Mouse (Mus musculus): ENCODE measurements at regions not wholly inside any gene's neighbourhood (a gene's known extent, or its start where the extent isn't known, plus 50 kb on each side); places are given as distances from the start of the nearest gene placed in this dataset.
"Not testable (repeated sequence)": the region's sequence is repeated elsewhere in the genome, so short reads cannot be mapped to it uniquely, and the experiment has no call there.

DNA sequence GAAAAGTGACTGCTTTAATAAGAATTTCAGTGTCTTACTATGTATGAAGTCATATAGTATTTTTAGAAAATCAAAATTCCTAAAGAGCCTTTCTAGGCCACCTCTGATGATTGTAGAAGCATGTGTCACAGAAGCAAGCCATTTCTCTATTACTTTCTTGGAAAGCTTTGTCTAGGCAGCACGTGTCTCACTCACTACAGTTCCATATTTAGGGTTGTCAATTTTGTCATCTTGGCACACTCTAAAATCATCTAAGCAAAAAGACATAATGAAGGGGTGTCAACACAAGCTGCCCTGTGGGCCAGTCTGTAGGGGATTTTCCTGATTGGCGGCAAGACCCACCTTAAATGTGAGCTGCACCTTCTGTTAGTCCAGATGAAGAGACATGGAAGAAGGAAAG, 723.1 kb upstream of the Brinp1 start:
- no peak for DNase-seq

DNA sequence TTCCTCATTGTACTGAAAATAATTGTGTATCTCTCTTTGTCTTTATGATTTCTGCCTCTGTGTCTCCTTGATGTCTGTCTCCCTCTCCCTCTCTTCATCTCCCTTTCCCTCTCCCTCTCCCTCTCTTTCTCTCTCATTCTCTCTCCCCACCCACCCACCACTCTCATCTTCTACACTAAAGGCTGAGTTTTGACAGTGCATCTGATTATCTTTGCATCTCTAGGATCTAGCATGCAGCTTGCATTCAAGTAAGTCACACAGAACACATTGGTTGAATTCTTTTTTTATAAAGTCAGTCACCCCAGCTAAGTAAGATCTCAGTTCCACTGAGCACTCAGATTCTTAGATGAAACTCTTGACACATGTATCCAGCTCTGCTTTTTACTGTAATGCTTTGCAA, 719.3 kb upstream of the Brinp1 start:
- DNase-seq: no peak

DNA sequence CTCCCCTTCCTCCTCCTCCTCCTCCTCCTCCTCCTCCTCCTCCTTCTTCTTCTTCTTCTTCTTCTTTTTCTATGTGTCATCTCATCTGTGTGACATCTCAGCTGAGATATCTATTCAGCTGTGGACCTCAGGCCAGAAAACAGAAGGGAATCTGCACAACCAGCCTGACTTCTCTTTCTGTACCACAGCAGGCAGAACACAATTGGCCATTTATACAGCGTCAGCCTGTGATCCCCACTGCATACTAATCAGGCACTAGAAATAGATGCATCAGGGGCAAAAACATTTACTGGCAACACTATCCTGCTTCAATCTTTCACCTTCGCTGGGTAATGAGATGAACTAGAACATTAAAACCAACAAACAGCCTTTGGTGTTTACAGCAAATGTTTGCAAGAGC, 674.7 kb upstream of the Brinp1 start:
- peak; percentile 35 for DNase-seq

DNA sequence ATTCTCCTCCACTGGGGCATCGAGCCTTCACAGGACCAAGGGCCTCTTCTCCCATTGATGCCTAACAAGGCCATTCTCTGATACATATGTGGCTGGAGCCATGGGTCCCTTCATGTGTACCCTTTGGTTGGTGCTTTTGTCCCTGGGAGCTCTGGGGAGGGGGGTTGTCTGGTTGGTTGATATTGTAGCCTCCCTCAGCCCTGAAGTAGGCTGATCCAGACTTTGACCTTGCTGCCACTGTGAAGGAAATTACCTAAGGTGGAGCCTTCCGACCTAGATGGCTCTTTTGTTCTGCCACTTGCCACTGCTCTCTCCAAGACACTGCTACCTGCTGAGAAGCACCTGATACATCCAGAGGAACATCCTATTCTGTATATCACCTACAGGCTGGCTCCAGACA, 672.2 kb upstream of the Brinp1 start:
- DNase-seq: not testable (repeated sequence)

DNA sequence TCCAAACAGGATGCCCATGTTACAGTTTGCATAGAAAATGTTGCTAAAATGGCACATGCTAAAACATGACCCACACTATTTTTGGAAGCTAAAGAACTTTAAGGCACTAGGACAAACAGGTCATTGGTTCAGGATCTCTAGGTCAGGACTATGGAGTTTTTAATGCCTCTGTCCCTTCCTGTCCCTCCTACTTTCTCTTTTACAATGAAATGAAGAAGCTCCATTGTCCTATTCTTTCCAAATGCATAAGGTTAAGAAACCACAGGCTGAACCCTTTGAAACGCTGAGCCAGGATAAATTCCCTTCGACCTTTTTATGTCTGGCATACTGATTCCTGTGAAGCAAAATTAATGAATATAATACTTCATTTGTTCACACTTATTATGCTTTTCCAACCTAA, 671.6 kb upstream of the Brinp1 start:
- DNase-seq: no peak

DNA sequence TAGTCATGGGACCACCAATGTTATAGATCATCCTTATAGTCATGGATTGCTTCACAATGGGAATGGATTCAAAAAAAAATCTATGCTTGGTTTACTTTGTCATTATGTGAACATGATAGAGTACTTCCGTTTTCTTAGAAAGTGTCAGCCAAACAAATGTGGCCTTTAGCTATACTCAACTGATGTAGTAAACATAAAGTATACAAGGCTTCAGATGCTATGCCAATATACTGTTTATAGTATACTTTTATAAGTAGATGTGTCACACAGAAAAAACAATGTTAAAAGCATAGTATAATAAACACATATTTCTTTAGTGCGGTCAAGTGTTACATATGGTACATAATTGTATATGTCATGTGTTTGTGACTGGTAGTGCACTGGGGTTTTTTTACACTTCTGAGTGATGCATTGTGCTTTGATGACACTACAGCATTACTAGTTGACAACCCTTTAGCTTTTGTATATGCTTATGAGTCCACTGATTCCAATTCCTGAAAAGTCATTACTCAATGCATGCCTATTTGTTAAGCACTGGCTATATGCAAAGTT, 666.9 kb upstream of the Brinp1 start:
- DNase-seq: no peak

DNA sequence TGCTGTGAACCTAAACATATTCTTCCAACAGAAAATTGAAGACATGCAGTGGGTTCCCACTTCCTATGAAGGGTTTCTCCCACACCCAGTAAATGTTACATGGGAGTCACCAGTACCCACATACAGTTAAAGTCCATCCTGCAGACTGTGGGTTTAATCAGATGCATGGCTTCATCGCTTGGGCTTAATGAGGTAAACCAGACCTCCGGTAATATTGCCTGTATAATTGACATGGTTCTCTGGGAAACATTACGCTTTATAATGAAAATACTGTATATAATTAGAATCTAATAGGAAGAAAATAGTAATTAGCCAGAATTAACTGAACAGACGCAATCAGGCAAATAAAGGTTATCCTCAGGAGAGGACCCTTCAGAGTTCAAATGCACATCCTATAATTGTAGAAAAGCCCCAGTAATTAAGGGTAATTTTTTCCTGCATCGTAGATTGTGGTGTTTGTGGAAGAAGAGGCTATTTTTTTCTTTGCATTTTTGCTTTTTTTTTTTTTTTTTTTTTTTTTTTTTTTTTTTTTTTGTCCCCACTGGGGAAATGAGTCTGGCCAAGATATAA, 664.0 kb upstream of the Brinp1 start:
- no peak for DNase-seq

DNA sequence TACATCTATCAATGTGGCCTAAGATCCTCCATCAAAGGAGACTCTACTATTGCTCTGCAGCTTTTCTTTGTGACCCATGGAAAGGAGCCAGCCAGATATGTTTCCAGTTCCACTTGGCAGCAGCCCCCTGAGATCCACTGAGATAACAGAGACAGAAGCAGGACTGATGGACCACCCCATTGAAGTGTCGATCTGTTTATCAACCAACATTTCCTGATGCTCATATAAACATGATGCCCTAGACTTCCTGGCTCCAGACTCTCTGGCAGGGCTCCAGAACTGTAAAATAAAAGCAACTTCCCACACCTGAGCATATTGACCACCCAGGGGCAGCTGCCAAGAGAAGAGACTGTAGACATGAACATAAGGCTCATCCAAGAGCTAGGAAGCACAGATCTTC, 660.7 kb upstream of the Brinp1 start:
- no peak for DNase-seq

DNA sequence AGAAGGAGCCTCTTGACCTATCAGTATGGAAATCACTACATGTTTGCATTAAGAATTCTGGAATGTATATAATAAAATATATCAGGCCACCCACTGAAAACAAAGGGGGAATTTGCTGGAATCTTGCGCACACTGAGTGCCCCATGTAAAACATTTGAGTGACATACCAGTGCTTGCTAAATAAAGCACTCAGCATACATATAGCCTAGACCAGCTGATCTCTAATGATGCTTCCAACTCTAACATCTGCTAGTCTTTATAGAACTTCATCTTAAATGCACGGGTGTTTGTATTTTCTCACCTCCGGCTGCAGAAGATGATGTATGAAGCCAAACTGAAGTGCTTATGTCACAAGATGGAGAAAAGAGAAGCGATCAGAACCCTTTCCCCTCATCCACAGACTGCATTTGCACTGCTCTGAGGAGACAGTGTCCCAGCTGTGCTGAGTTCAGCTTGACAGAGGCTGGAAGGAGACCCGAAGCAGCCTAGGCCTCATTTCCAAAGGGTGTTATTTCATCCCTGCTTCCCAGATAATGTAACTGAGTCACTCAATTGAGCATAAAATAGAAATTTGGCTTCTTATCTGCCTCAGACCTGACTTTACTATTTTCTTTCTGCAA, 657.6 kb upstream of the Brinp1 start:
- DNase-seq: no peak

DNA sequence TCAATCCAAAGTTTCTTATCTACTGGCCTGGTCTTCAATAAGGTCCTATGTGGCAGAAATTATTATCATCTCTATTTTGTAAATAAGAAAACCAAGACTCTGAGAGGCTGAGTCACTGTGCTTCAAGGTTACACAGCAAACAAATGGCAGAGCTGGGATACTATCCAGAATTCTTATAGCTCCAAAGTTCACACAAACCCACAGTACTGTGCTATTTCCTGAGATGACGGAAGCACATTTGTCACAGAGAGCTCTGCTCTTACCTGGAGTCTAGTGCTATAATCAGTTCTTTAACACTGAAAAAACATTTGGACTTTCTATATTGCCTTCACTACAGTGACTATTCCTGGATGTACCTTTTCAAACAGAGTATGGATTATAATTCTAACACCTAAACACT, 654.7 kb upstream of the Brinp1 start:
- peak; percentile 23 for DNase-seq

DNA sequence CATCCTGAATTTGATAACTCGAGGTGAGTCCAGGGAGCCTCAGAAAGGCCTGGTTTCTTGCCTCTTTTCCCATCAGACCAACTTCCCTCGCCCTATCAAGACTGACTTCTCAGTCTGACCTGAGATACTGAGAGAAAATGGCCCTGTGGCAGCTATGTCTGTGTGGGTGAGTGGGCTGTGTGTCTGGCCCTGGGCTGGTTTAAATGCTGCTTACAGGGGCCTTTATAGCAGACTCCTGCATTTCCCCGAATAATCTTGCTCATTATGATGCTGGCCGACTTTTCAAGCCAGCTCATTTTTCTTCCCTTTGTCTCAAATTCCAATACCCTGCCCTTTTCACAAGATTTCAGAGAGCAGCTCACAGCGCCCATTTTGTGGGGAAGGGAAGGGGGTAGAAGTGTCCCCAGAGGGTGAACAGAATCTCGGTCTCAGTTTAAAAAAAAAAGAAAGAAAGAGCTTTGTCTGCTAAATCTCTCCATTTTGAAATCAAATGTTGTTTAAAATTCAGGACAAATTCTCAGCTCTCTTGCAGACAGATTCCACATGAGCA, 642.9 kb upstream of the Brinp1 start:
- no peak for DNase-seq

DNA sequence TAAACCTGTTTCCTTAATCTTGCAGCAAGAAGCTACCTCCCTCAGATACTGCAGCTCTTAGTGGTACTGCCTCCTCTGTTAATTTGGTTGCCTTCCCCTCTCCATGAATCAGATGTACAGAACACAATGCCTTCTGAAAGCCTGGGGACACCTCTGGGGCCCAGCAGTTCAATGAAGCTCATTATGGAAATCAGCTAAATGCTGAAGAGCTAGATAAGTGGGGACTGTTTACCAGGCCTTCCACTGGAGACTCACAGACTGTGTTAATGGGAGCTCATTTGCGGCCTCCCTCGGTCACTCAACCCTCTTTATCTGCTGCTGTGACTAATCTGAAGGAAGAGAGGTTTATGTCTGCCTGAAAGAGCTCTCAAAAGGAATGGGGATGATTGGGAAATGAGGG, 639.8 kb upstream of the Brinp1 start:
- DNase-seq: no peak

DNA sequence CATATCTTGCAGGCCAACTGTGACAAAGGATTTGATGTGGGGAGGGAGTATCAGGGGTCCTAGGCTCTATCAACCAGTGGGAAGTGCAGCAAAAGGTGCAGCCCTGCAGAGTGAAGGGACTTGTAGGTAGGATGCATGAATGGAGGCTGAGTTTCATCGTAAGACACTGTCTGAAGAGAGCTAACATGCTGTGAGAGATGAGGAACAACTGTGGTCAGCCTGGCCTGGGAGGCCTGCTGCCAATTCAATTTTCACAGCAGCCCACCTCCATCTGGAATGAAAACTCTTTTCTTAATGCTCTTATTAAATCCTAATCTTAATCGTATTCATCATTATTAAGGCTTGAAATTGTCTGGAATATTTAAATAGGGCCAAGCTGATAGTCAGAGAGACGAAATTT, 622.1 kb upstream of the Brinp1 start:
- no peak for DNase-seq

DNA sequence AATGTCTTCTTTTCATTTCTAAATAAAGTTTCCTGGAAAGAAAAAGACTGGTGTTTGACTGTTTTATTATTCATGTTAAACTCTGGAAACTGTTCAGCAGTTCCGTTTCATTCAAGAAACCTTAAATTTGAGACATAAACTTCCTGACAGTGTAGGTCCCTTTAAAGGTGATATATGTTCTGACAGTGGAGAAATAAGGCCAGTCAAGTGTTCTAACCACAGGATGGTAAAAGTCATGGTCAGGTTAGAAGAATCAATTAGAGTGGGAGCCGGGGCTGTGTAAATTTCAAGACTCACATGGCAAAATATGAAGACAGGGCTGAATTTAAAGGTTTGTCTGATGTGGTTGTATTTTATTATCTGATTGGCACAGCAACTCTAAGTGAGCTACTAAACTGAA, 593.9 kb upstream of the Brinp1 start:
- DNase-seq: no peak

DNA sequence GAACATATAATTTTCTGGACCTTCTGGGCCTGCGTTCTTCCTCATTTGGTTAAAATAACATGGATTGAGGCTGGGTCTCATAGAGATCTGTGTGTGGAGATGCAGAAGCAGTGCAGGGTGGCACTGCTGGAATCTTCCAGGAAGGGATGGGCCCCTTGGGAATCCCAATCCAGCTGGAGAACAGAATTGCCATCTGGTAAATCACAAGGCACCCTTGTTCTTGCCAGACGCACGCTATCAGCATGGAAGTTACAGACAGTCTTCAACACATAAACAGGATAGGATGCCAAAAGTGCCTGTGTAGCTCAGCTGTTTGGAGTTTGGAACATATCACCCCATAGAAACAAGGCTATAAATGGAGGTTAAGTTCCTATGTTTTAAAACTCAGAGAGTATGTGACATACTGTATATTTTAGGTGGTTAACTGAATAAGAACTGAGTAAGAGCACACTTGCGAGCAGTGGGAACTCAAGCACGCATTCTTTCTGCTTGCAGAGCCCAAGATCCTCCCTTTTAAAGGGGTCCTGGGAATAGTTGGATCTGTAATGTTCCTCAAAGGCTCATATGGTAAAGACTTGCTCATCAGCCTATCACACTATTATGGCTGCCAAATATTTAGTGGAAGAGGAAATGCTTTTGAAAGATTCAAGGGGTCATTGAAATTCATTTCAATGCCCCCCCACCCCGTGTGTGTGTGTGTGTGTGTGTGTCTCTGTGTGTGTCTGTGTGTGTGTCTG, 584.1 kb upstream of the Brinp1 start:
- peak; percentile 63 for DNase-seq

DNA sequence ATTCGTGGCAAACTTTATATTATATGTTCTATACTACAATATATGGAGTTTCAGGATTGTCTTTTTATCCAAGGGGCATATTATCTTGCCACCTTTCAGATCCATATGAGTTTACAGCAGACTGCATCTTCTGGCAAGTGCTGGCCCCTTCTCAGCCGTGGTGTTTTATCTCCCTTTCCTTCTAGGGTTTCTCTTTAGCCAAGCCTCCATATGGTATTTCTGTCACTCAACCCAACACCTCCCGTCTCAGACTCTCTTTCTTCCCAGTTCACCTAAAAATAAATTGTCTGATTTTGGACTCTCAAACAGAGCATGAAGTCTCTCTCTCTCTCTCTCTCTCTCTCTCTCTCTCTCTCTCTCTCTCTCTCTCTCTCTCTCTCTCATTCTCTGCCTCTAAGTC, 578.9 kb upstream of the Brinp1 start:
- peak; percentile 37 for DNase-seq

DNA sequence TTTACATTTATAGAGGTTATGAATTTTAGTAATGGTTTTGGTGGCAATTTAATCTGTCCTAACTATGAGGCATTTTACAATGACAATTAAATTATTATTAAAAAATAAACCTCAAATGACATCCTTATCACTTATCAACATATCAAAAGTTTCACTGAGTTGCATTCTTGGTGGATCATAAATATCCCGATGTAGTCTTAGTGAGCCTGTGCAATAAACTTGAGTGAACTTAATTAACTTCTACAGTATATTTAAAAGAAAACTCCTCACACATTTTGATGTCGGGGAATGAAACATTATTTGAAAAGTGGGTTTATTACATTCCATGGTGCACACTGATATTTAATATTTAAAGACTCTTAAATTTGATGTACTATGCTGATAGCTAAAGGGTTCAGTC, 568.9 kb upstream of the Brinp1 start:
- DNase-seq: no peak

DNA sequence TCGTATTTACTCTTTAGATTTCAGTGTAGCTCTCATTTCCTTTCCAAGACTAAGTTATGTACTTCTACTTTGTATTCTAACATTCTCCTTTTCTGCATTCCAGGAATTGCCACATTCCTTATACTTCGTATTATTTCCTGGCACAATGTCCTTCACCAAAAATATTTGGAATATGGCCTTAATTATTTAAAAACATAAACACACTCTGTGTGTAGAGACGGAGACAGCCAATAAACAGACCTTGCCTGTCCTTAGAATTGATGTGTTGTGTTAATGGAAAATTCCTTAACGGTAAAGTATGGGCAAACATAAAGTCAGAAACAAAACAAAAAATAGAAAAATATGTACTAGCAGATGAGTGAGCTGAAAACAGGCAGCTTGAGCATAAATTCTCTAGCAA, 554.1 kb upstream of the Brinp1 start:
- no peak for DNase-seq

DNA sequence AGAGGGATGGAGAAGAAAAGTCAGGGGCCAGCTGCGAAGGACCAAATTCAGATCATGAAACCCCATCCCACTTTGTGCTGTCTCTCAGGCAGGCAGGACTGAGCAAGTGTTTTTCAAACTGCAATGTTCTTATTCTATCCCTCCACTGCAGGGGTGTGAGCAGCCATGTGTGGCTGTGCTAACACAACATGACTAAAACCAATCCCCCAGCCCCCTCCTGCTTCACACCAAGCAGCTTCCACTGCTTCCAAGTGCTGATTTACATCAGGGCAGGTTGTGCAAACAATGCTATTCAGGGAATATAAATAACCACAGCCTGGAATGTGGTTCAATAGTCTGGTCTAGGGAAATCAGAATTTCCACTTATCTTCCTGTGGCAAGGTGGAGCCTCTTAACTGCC, 517.0 kb upstream of the Brinp1 start:
- DNase-seq: peak; percentile 54

DNA sequence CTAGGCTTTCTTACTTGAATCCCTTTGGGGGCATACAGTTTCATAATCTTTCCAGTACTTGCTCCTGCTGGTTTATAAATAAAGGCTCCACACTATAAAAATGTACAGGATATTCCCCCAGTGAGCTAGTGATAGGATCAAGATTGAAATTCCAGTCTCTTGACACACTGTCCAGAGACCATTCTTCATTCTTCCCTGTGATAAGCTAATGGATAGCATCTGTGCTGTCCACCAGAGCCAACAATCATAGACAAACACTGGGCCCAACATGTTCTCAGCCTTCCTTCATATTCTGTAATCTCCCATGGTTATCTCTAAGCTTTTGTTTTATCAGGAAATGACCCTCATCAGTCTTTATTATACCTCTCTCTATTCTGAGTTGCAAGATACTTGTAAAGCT, 505.8 kb upstream of the Brinp1 start:
- no peak for DNase-seq

DNA sequence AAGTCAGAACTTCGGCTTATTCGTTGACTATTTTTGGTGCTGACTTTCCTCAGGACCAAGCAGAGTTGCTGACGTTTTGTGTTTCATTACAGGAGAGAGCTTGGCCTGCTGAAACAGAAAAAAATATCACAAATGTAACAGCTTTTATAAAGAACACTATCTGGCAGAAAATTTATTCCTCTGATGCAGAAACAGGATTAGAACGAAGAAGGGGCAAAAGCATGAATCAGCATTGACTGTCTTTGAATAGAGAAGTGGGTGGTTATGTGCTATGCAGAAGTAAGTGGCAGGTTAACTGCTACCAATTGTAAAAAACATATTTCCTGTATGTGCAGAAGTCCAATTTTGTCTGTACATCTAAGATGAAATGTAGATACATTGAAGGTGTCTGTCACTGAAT, 502.2 kb upstream of the Brinp1 start:
- DNase-seq: peak; percentile 17

DNA sequence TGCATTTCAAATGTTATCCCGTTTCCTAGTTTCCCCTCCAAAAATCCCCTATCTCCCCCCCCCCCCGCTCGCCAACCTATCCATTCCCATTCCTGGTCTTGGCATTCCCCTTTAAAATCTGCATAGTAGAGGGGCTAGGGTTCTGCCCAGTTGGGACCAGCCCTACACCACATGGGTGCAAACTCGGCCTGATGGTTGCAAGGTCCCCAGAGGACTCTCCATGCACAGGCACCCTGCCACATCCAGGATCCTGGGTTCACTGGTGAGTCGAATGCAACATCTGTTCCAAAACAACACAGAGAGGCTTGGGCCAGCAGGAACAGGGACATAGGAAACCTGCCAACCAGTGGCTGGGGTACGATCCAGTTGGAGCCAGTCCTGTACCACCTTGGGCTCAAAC, 492.0 kb upstream of the Brinp1 start:
- no peak for DNase-seq

DNA sequence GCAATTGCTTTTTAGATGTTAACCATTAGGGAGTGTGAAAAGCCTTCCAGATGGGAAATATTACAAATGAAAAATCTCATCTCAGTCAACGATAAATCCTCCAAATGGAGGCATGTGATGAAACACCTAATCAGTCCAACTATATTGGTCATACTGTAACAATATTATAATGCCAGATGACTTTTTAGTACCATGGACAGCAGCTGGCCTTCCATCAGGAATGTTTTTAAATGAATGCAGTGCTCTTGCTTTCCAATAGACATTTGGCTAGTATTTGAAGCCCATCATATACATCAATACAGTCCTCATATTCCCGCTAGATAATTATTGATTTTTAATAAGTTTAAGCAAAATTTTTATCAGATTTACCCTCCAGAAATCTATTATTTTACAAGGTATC, 489.8 kb upstream of the Brinp1 start:
- DNase-seq: no peak

DNA sequence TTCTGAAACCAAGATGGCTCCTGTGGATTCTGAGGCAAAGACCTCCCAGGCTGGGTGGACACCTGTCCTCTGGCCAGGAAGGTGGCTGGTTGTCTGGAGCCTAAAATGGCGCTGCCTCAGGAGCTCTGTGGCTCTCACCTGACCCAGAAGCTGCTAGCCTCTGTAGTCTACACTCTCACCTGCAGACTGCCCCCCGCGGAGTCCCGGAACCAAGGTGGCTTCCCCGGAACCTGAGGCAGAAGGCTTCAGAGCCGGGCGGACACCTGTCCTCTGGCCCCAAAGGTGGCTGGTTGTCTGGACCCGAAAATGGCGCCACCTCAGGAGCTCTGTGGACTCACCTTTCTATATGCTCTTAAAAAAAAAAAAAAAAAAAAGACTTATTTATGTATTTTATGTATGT, 481.2 kb upstream of the Brinp1 start:
- DNase-seq: no peak

All from right cerebral cortex, adult 18-20 months (tissue).